Mouse (Mus musculus): ENCODE data around the gene Fndc11.
"Not testable (repeated sequence)": the region's sequence is repeated elsewhere in the genome, so short reads cannot be mapped to it uniquely, and the experiment has no call there.

Gene Fndc11

GRCm38 (mm10) chr2:181219538-181220216 is at the start of gene Fndc11:
Gene Fndc11, plus strand, starts transcription at chr2:181220013.
- DNase-seq, result peak; percentile 70 to 73

DNA sequence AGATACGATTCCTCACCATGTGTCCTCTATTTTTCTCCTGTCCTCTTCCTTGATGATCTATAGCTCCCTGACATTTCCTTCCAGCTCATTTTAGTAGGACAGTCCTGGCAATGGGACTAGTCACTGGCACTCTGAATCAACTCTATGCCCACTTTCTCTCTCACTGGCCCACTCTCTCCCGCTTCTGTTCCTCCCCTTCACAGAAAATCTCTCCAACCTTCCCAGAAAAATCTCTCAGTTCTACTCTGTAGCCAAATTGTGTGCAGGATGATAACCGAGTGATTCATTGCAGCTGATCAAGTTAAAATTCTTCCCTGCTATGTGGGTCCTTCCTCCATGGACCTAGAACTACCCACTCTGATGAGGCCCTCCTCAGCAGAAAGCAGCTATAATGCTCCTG is 45.2 kb upstream of the Fndc11 start:
- no peak for DNase-seq

DNA sequence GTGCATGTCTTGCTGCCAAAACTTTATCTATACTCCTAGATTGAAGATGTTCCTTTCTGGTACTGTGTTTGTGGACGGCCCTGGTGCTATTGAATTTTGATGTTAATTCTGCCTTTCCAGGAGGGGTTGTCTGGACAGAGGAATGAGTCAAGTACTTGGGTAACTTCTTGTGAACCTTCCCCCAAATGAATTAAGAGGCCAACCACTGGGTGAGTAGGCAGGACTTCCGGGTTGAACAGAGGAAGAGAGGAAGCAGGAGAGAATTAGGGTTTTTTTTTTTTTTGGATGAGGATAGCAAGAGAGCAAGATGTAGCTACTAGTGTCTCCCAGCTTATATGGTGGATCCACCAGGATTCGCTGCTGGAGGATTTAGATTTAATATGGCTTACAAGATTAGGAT is 41.8 kb upstream of the Fndc11 start:
- no peak for DNase-seq

DNA sequence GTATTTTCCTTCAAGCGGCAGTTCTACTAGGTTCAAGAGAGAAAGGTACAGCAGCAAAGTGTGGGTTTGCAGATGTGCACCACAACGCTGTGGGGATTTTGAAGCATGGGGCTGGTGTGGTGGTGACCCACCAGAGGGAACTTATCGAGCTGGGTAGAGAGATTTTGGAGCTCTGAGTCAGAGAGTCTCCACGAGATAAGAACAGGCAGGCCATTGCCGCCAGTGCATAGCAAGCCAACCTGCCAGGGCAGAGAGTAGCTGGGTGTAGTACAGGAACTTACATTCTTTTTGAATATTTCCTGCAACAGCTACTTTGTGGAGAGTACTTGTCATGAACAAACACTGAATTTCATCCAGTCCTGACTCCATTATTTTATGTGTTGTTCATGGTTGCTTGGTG is 41.3 kb upstream of the Fndc11 start:
- DNase-seq, result no peak

- DNase-seq, result no peak
These were observed 38.9 kb upstream of the Fndc11 start for GRCm38 (mm10) chr2:181180898-181181297.

- DNase-seq, result peak; percentile 92 to 93
These were observed 33.2 kb upstream of the Fndc11 start for GRCm38 (mm10) chr2:181186635-181187034.

DNA sequence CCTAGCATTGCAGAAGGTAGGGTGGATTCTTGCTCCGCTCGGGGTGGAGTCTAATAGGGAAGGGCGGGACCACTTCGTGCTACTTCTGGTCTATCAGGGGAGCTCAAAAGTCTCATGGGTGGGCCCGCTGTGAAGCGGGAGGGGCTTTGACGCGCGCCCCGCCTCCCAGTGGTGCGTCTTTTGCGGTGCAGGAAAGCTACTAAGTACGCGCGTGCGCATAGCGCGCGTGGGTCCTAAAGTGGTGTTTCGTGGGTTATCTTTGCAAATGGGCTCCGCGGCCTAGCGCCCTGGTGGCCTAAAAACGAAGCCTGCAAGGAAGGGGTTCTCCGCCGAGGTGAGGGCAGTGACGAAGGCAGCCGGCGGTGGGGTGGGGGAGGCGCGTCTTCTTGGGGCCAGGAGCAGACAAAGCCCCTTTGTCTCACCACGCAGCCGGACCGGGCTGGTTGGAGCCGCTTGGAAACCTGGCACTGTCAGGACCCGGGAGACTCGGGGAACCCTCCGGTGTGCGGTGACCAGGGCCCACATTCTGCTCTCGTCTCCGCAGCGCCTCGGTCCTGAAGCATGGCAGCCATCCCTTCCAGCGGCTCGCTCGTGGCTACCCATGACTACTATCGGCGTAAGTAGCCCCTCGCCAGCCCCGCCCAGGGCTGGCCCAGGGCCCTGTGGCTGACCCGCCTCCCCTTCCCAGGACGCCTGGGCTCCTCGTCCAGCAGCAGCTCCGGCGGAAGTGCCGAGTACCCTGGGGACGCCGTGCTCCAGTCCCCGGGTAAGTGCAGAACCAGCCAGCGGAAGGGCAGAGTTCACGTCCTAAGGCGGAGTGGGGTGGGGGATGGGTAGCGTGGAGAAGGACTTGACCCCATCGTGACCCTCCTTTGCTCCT is 32.5 kb upstream of the Fndc11 start, which contains the start of gene Ppdpf:
TSS of gene Ppdpf (plus strand) at position 127 of the 880 bp plus-strand sequence.
- DNase-seq, result peak; percentile 87 to 89

DNA sequence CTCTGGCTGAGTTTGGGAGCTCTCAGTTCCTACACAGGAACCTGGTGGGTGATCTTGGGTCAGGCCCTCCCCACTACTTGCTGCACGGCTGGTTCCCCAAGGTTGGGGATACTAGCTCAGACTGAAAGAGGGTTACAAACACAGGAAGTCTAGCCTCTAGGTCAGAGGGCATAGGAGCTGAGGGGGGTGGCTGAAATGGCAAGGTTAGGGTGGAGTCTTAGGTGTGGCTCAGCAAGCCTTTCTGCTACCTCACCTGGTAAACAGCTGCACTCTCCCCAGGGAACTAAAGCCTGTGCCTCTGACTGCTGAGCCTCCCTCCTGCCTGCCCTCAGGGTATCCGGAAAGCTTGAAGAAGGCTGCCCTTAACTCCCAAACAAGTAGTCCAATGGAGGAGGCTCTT is 31.1 kb upstream of the Fndc11 start:
- DNase-seq, result no peak

DNA sequence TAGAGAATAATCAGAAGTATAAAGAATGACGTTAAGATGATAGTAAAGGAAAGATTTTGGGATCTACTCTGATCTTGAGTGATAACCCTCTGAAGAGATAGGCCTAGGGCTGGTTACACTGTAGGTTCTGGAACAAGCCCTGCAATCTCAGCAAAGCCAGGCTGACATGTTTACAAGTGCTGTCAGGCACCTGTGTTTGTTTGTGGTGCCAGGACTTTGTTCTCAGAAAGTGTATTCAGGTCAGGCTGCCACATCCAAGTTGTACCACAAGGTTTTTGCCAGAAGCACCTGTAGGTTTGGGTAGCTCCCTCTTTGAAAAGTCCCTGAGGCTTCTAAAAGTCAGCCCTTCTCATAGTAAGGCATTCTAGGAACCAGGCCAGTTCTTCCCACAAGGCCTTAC is 30.5 kb upstream of the Fndc11 start:
- no peak for DNase-seq

DNA sequence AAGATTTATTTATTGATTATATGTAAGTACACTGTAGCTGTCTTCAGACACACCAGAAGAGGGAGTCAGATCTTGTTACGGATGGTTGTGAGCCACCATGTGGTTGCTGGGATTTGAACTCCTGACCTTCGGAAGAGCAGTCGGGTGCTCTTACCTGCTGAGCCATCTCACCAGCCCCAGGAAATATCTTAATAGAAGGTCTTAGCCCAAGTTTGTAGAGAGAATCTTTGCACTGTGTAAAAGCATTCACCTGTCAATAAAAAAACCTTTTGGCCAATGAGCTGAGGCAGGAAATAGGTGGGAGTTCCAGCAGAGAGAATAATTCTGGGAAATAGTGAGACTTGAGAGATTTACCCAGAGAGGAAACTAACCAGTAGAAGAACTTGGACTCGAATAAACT is 28.4 kb upstream of the Fndc11 start:
- DNase-seq, result not testable (repeated sequence)

DNA sequence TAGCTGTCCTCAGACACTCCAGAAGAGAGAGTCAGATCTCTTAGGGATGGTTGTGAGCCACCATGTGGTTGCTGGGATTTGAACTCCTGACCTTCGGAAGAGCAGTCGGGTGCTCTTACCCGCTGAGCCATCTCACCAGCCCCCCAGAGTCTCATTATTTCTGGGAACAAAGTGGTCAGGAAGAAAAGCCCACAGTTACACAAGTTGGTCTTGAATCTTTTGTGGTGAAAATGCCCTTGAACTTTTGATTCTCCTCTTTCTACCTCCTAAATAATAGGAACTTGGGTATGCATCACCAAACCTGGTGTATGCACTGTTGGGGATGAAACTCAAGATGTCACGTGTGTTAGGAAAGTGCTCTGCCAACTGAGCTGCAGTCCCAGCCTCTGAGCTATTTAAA is 27.9 kb upstream of the Fndc11 start:
- no peak for DNase-seq

- no peak for DNase-seq
These were observed 26.8 kb upstream of the Fndc11 start for GRCm38 (mm10) chr2:181193044-181193443.

- DNase-seq, result no peak
These were observed 23.0 kb upstream of the Fndc11 start for GRCm38 (mm10) chr2:181196628-181197300.

GRCm38 (mm10) chr2:181201606-181202005 is 18.2 kb upstream of the Fndc11 start:
- no peak for DNase-seq

DNA sequence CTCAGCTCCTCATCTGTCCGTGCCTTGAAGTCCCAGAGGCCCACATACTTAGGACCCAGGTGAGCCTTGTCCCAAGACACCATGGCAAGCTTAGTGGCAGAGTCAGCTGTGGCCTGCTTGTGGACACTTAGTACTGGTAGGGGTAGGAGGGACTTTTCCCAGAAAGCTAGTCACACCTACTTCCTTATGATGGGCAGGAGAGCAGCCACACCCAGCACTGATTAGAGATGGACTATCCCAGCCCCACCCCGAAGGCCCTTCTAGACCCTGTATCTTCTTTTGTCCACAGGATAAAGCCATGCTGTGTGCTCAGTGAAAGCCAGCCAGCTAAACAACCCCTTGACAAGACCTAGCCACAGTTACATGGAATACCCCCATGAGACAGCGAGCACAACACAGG is 17.4 kb upstream of the Fndc11 start, which contains the start of gene Ptk6:
TSS of gene Ptk6 (minus strand) at position 368 of the 400 bp plus-strand sequence.
- no peak for DNase-seq

DNA sequence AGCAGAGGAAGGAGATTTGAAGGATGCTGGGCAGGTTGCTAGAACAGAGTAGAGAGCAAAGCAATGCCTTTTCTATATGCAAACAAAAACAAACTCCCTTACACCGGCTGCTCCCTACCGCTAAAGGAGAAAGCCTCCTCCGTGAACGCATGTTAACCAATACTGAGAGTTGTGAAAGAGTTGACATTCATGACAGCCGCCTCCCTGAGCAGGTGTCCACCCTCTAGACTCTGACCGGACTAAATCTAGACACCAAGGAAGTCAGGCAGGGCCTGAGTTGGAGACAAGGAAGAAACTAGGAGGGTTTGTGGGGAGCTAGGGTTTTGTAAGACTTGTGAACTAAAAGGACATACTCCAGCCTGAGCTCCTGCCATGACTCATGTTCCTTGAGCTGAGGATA is 16.9 kb upstream of the Fndc11 start:
- no peak for DNase-seq

GRCm38 (mm10) chr2:181205678-181206077 is 14.1 kb upstream of the Fndc11 start:
- no peak for DNase-seq

GRCm38 (mm10) chr2:181206118-181206517 is 13.7 kb upstream of the Fndc11 start:
- DNase-seq, result no peak

DNA sequence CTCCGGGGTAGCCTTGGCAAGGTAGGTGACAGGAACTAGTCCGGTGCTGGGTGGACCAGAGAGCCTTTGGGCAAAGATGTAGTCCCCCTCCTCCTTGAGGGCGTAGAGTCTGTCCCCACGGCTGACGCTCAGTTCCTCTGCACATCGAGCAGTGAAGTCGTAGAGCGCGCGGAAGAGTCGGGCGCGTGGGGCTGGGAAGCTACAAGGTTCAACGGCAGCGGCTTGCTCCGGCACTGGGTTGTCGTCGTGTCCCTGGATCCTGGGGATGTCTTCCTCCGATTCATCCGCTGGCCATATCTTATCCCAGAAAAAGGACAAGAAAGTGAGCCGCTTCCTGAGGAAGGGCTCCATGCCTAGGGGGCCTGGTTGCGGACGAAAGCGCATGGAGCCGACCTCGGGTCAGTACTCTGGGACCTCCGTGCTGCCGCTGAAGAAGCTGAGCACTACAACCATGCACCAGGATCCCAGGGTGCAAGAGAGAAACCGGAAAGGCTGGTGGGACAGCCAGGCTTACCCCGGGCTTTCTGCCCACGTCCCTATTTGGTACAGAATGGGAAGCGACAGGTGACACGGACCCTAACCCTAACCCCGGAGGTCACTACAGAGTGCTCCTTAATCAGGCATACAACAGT is 7.3 kb upstream of the Fndc11 start:
- DNase-seq, result no peak

DNA sequence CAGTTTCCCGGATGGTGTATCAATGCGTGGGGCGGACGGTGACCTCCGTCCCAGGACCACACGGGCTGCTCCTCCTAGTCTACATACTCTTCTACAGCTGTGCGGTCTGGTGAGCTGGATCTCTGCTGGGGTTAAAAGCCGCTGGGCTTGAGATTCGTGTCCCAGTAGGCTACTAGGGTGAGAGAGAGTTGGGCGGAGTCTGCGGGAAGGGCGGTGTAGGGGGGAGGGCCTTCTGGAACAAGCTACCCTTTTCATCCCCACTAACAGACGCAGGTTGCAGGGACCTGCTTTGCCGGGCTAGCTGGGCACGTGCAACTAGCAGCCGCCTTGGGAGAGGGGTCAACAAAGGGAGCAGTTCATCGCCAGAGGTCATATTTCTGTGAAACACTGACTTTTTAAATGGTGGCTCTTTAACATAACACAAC is 6.8 kb upstream of the Fndc11 start, which contains the start of gene Srms:
TSS of gene Srms (minus strand) at position 165 of the 425 bp plus-strand sequence.
- no peak for DNase-seq

GRCm38 (mm10) chr2:181216037-181216436 is 3.8 kb upstream of the Fndc11 start:
- DNase-seq, result no peak

- DNase-seq, result no peak
These were observed 830 bp upstream of the Fndc11 start for GRCm38 (mm10) chr2:181218881-181219485.
